Mouse (Mus musculus): ENCODE data around the gene Npb. TPM values are rescaled to one million over a fixed set of nuclear protein-coding genes. Genes with fewer than 3 reads are reported as not detected.
"Not testable (repeated sequence)": the region's sequence is repeated elsewhere in the genome, so short reads cannot be mapped to it uniquely, and the experiment has no call there.

Gene Npb
- 1 to 10 TPM in 1 of 2 experiments, not detected in 1; 1.2 TPM for total RNA-seq (2021)
- long read RNA-seq, experiment 1 = 0 reads
- long read RNA-seq, experiment 2 = 0 reads

DNA sequence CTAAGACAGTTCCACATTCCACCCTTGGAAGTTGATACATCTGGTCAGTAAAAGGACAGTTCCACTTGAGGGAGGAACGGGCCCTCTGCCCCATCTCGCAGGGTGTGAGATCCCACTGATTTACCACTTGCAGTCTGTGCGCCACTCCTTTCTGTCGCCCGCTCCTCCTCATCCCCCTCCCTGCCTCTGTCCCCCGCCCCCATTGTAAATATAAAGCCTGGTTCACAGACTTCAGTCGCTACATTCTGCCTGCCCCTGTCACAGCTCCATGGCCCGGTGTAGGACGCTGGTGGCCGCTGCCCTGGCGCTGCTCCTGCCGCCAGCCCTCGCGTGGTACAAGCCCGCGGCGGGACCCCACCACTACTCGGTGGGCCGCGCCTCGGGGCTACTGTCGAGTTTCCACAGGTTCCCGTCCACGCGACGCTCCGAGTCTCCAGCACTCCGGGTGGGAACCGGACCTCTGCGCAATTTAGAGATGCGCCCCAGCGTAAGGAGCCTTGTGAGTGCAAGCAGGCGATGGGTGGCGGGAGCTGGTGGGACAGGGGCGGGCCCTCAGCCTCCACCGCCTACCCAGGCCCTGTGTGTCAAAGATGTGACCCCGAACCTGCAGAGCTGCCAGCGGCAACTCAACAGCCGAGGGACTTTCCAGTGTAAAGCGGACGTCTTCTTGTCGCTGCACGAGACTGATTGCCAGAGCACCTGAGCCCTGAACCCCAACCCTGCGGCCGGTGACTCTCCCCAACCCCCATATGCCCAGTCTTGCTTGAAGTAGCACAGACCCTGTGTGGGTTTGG is at the start of gene Npb:
TSS of gene Npb (plus strand) at position 237 of the 794 bp plus-strand sequence.
- DNase-seq (ENCODE audit: low spot score in 2 of 2) = no peak

DNA sequence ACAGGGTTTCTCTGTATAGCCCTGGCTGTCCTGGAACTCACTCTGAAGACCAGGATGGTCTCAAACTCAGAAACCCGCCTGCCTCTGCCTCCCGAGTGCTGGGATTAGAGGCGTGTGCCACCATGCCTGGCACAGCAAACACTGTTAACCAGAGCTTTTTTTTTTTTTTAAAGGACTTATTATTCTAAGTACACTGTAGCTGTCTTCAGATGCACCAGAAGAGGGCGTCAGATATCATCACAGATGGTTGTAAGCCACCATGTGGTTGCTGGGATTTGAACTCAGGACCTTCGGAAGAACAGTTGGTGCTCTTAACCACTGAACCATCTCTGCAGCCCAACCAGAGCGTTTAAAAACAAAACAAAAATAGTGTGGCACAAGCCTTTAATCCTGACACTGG is 49.4 kb upstream of the Npb start:
- not testable (repeated sequence) for DNase-seq (ENCODE audit: low spot score in 2 of 2)

DNA sequence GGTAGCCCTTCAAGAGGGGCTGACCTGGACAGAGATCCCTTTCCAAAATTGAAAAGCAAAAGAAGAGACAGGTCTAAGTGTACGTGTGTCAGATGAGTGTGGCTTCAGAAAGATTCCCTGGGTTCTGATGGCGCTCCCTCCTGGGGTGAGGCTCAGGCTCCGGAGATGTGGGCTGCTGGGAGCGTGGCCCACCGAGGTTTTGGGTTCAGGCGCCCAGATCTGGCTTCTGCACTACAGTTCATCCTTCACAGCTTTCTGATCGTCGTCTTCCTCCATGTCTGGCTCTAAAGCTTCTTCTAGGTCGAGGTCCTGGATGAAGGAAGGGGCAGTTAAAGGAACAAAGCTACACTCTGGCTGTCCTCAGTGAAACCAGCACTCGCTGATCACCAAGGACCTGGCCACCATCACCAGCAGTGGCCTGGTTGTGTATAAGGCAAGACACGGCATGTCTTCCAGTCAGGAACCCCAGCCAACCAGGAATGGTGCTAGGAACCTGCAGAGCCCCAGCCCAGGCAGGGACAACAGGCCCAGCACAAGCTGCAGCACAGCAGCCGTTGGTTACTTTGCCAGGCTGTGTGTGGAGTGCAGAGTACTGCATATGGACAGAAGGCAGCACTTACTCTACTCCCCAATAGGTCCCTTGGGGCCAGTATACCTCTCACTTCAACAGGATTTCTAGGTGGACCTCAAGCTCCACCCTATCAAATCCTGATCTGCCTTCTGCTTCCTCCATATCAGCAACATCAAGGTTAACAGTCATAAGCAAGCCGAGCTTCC is 47.1 kb upstream of the Npb start:
- no peak for DNase-seq (ENCODE audit: low spot score in 2 of 2)

DNA sequence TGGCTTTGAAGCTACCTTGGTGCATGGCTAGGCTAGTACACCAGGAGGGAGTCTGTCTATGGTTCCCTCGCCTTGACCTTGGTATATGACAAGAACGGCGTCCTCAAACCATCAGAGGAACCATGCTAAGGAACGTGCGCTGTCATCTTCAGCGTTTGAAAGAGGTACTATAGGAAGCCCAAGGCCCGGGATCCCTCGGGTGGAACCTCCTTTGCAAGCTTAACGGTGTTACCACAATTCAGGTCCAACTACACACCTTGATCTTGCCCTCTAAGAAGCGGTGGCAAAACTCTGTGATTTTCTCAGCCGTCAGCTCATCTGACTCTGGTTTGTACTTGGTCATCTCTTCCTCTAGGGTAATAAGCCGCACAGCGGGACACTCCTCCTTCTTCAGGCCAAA is 45.3 kb upstream of the Npb start:
- DNase-seq (ENCODE audit: low spot score in 2 of 2) = no peak

DNA sequence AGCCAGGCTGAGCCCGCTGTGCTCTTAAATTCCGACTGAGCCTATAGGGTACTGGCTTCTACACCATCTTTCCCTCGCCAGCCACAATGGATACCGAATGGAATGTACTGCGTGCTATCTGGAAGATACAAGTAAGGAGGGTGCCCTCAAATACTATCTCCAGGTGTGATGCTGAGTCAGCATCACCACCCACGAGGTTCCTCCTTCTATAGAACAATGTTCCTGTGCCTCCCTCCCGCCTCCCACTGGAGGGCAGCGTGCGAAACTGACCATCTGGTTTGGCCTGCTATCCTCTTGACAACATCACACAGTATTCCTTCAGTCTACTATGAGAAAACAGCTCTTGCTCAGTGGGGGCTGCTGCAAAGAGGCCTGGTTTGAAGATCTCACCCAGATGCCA is 43.2 kb upstream of the Npb start:
- DNase-seq (ENCODE audit: low spot score in 2 of 2) = no peak

DNA sequence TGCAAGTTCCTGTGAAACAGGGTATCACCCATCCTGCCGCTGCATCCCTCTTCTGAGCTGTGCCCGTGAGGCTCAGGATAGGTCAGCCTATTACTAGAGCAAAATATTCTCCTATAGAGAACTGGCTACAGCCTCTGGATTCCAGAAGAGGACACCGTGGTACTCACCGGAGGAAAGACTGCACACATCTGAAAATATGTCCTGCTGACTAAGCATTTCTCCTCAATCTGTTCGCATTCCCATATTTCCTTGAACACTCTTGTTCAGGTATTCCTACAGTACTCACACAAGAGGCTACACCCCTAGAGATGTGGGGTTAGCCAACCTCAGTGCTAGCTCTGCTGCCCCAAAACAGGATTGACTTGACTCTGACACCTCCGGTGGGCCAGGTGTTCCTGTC is 40.0 kb upstream of the Npb start:
- DNase-seq (ENCODE audit: low spot score in 2 of 2) = no peak

DNA sequence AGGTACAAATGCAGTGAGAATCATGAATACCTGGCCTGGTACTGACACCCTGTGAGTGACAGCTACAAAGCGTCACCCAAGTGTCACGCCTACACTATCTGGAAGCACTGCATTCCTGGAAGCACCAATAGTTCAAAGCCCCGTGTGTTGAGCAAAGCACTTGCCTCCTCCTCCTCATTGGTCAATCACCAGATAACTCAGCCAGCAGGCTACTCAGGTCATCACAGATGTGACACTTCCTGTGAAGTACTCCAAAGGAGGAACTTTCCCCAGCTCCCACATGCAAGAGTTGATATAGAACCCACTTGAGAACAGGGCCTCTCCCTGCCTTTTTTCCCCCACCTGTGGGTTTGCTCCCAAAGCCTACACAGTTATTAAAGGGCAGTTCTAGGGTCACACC is 37.2 kb upstream of the Npb start:
- DNase-seq (ENCODE audit: low spot score in 2 of 2) = no peak

DNA sequence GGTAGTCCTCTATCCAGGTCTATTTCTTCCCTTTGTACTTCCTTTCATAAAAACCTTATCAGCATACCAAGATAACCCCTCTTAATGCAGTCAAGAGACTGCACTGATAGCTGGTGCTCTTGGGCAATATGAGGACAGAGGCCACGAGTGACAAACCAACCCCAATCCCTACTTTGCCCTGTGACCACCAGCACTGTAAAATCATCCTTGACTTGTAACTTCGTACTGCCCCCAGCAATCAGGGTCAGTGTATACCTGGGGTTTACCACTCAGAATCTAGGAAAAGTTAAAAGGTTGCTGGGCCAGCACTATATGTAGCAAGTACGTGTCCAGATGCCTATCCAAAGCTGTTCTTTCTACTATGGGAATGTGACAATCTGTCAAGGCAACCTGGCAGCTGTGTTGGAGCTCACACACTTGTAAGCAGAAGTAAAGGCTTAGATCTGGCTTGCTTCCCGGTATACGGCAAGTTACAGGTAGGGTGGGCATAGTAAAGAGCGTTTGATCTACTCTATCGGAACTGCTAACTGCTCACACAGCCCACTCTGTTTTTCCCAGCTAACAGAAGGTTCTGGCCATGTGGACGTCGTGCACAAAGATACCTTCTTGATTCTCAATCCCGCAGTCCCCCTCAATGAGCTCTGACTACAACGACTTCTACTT is 36.4 kb upstream of the Npb start:
- no peak for DNase-seq (ENCODE audit: low spot score in 2 of 2)

DNA sequence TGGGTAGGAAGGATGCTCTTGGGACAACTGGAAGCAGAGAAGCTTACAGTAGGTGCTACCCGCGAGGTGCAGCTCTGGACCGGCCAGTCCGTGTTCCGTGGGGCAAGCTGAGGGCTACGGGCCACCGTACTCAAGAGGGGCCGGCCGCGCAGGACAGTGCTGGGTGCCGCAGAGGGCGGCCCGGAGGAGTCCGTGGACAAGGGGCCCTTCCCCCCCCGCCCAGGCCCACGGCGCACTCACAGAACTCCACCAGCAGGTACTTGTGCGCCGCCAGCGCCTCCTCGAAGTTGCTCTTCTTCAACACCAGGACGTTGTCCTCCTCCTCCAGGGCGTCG is 35.9 kb upstream of the Npb start:
- no peak for DNase-seq (ENCODE audit: low spot score in 2 of 2)

DNA sequence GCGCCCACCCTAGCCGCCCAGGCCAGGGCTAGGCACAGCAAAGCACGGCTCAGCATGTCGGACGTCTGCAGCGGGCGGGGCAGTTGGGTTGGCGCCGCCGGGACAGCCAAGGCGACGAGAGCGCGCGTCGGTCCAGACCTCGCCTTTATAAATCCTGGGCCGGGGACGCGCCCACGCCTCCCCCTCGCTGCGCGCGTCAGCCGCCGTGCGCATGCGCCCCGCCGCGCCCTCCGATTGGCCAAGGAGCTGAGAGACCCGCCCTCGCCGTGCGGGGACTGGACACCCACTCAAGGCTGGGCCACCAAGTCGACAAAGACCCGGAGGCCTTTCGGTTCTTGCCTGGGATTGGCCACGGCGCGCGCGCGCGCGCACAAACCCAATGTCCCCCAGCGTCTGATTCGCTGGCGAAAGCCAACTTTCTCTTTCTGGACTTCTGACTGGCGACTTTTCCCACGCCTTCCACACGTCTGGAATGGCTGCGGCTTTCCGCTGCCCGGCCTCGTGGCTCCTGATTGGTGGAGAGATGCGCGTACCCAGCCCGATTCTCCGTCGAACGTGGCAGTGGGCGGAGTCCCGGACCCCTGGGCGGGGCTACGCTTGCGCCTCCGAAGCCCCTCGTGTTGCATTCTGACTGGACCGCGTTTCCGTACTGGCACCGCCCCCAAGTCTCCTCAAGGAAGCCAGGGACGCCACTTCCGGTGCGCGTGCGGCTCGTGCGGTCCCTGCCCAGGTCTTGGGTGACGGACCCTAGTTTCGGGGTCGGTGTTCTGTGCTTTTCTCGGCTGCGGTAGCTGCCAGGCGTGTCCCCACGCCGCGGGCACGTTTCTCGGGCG is 35.3 kb upstream of the Npb start, which contains the start of gene P4hb:
TSS of gene P4hb (minus strand) at position 502 of the 833 bp plus-strand sequence.
- peak; percentile 99 for DNase-seq (ENCODE audit: low spot score in 2 of 2)

DNA sequence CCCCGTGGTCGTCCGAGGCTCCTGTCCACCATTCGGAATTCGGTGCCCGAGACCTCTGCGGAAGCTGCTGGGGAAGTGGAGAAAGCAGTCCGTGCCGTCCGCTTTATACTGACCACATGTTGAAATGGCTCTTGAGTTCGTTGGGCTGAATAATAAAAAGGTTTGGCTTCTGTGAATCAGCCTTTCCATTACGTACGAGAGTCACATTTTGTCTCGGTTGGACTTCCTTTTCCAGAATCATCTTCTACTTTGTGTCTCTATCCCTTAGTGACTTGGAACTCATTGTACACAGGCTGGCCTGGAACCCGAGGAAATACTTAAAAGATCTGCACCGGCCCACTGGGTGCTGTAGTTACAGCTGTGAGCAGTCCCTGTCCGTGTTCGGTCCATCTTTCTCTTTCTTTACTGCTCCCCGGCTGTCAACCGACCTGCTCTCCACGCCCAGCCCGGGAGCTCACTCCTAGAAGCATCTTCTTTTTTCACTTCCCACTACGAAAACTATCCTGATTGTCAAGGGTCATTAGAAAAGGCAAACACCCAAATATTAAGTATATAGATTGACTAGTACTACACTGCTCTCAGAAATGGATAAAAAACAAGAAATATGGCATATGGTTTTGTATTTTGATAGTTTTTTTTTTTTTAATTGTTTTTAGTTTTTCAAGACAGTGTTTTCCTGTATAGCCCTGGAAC is 34.5 kb upstream of the Npb start:
- DNase-seq (ENCODE audit: low spot score in 2 of 2) = no peak

DNA sequence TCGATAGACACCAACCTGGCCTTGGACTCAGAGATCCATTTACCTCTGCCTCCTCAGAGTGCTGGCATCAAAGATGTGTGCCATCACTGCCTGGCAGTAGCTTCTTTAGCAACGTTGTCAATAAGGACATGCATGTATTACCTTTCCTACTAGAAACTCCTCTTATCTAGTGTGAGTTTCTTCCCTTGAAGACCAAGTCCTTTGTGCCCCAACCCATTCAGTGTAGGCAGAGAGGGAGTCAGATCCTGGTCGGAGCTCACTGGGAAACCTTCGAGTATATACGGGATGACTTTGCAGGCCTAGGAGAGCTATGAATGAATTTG is 34.0 kb upstream of the Npb start:
- DNase-seq (ENCODE audit: low spot score in 2 of 2) = no peak

DNA sequence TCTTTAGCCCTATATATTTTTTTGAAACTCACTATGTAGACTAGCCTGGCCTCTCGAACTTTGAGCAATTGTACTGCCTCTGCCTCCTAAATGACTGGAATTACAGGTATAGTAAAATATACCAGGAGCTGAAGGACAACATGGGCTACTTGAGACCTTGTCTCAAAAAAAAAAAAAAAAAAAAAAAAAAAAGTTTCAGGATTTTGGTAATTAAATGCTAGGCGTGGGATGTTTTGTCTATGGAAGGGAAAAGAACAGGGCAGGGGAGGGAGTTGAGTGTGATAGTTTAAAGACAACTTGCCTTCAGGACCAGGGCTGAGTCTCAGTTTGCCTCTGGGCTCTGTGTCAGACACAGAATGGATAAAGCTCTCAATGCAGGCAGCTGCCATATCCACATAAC is 33.2 kb upstream of the Npb start:
- no peak for DNase-seq (ENCODE audit: low spot score in 2 of 2)

DNA sequence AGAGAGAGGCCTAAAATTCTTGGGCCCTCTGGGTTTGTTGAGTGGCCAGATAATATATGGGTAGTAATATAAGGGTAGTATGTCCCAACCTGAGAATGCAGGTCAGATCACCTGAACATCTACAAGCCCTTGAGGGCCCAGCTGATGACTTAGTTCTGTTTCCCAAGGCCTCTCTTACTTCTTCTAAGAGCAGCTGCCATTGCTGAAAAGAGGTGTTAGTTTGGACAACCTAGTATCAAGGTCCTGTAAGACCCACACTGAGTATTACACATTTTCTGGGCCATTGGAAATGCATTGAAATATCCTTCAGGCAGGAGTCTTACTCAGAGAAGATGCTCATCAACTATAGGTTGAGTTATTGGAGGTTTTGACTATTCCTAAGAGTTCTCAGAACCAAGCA is 32.3 kb upstream of the Npb start:
- no peak for DNase-seq (ENCODE audit: low spot score in 2 of 2)

DNA sequence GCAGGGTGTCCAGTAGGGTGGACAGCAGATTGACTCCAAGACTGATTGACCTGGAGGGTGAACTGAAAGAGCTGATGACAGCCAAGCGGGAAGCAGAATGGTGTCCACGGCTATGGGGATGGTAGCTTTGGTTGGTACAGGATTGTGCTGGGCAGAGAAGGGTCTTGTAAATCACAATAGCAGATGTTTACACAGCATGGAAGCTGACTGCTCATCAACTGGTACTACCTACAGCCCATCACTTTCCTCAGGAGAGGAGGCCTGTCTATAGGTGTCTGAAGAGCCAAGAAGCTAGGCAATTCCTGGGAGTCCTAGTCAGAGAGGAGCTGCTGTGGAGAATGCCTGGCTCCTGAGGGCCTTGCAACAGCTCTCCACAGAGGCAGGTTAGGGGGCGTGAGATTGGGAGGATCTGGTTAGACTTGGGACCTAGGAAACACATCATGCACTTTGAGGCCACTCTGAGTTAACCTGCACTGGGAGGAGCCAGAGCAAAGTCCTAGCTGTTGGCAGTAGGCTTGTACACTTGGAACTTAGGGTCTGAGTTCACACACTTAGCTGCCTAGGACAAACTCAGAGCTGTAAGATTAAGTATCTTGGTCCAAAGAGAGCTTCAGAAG is 31.8 kb upstream of the Npb start:
- DNase-seq (ENCODE audit: low spot score in 2 of 2) = no peak

DNA sequence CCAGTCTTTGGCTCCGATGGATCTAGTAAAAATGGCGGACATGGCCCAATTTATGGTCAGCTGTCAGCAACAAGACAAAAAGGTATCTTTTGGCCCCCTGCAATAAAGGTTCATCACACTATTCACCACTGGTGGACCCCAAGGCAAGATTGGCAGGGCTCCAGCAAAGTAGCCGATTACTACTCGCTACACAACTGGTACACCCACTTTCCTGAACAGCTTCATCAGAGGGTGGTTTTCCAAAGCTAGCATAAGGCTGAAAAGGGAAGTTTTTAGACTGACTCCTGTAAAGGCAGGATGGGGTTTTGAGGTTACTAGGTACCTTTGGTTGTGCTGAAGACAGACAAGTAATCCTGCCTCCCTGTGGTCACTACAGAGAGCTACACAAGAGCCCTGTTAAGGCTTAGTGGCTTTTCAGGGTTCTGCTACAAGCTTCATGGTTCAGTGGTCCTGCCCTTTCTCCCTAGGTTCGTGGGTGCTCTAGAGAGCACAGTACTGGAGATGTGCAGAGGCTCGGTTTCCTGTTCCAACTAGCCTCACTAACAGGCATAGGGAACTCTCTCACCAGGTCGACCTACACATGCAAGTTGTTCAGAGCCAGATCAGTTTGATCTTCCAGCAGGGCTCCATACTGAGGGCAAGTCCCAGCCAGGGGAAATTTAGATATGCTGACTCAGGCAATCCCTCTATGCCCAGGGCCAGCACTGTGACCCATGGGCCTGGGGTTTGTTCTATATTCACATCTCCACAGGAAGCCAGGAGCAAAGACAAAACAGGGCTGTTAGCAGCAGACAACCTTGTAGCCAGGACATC is 30.9 kb upstream of the Npb start:
- DNase-seq (ENCODE audit: low spot score in 2 of 2) = no peak

DNA sequence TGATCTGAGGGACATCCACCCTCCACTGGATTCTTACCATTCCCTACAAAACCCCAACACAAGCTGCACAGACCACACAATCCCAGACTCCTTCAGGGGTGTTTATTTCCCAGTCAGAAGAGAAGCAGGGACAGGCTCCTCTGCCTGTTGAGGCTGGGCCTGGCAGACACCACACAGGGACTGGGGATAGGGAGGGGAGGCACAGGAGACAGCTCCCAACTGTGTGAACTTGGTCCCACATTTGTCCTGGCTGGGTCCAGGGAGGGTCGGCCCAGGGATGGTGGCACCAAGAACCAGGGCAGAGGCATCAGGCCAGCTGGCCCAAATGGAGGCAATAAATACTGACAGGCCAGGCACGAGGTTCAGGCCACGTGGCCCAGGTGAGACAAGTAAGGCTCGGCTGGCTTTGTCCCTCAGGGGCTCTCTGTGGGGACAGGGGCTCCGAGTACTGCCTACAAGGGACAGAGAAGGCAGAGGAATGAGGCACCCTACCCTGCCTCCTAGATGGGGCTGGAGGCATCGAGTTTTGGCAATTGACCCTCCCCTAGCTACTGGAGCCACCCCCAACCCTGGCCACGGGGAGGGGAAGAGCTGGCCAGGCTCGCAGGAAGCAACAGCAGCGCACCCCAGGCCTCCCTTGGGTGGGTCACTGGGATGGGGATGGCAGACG is 30.1 kb upstream of the Npb start:
- no peak for DNase-seq (ENCODE audit: low spot score in 2 of 2)

DNA sequence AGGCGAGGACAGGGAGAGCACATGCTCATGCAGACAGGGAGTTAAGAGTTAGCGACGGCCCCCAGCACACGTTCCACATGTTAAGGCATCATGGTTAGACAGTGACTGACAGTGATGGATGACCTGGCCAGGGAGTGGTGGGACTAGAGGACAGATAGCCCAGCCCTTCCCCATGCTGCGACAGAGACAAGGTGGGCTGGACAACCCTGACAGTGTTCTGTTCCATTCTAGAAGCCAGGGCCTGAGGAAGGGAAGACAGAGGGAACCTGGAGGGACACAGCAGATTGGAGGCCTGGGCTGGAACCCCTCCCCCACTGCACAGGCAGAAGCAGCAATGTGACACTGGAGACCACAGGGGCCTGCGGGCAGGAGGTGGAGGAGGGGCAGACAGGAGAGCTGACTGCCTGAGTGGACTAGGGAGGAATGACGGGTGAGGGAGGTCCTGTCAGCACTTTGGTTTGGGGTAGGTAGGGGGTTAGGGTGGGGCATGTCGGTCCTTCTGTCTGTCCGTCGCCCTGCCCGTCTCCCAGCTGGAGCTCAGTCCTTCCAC is 29.5 kb upstream of the Npb start:
- no peak for DNase-seq (ENCODE audit: low spot score in 2 of 2)

Data from adrenal gland, adult 18-20 months (tissue).